Mouse (Mus musculus) cerebral cortex, adult 2 months (tissue): Measurements from ENCODE around the gene Tnfrsf26.

Source experiments
- WGBS: fragments of 180-500 bp; shearing (Covaris S2); methylation state at CpG from one replicate; pipeline ENCODE4 v1.1.7; 2018; 5-methylcytosine and 5-hydroxymethylcytosine counted together

The Tnfrsf26 gene

DNA sequence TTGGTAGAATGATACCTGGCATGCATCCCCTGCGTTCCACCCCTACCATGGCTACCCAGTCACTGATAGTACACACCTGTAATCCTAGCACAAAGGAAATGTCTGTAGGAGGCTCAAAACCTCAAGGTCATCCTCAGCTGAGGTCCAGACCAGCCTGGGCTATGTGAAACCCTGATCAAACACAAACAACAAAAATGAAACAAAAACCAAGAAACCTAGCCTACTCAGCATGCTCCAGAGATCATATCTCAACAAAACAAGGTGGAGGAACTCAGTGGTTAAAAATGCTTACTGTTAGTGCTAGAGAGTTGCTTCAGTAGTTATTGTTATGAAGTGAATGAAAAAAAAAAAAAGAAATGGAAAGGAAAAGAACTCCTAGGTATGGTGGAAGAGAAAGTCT is at the start of gene Tnfrsf26:
Gene Tnfrsf26 (minus strand): TSS at position 183 of the 400 bp plus-strand sequence.
- 95% methylated on average over 1 of the region's 1 CpGs for WGBS

DNA sequence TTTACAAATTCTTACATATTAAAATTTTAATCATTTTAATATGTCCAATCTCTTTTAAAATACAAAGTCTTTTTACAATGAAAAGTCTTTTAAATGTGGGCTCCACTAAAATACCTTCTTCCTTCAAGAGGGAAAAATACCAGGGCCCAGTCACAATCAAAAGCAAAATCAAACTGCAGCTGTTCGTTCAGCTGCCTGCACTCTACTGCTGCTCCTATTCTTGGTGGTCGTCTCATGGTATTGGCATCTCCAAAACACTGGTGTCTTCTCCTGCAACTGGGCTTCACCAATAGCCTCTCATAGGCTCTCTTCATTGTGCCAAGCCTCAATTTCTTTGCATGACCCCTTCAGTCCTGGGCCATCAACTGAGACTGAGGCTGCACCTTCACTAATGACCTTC is 34.9 kb upstream of the Tnfrsf26 start:
- 77% methylated on average over 2 of the region's 2 CpGs for WGBS

DNA sequence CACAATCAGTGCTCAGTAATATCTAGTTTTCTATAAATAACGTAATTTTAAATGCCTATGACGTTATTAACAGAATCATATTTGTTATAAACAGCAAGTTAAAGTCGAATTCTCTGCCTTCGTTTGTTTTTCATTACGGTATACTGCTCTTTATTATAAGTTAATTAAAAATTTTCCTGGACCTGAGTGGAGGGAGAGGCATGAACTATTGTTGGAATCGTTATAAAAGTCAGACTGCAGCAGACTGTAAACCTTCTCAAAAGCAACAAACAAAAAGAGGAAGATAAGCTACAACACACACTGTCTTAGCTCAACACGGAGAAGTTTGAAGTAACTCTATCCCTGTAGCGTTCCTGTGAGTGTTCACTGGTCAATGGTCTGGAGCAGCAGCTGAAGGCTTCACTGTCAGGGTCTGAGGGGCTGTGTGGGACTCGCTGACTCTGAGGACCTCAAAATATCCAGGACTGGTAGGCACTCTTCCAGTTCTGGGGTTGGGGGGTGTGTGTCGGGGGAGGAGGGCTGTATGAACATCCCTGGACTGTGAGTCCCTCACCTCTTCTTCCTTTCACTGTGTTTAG is 21.3 kb upstream of the Tnfrsf26 start:
- 41% methylated on average over 10 of the region's 10 CpGs for WGBS

GRCm38 (mm10) chr7:143649034-143649768 is 20.7 kb upstream of the Tnfrsf26 start, which contains the start of gene Tnfrsf22:
Tnfrsf22 (minus strand) TSS chr7:143649661.
- 4% methylated on average over 39 of the region's 39 CpGs for WGBS

DNA sequence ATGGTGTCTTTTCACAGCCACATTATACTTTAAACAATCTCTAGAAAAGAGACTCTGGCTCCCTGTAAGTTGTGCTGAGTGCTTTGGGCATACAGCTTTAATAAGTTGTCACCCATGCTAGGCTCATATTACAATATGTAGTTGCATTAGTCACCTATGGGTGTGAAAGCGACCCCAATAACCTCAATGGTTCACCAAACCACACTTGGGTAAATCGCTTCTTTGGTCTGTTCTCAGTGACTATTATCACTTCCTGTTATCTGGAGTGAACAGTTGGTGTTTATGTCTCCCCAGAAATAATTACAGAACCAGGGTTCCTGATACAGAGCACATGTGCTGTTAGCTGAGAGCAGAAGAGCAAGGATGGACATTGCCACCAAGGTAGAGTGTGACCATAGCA is 15.4 kb upstream of the Tnfrsf26 start:
- 88% methylated on average over 2 of the region's 2 CpGs for WGBS

DNA sequence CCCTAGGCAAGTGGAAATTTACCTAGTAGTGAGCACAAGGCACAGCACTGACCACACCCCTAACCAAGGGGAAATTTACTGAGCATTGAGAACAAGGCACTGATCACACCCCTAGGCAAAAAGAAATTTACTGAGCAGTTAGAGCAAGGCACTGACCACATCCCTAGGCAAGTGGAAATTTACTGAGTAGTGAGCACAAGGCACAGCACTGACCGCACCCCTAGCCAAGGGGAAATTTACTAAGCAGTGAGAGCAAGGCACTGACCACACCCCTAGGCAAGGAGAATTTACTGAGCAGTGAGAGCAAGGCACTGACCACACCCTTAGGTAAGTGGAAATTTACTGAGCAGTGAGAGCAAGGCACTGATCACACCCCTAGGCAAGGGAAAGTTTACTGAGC is 8.2 kb upstream of the Tnfrsf26 start:
- 97% methylated on average over 1 of the region's 1 CpGs for WGBS

GRCm38 (mm10) chr7:143631503-143631902 is 3.0 kb upstream of the Tnfrsf26 start:
- 75% methylated on average over 2 of the region's 2 CpGs for WGBS

- 41% methylated on average over 1 of the region's 1 CpGs for WGBS
These were observed 979 bp upstream of the Tnfrsf26 start for GRCm38 (mm10) chr7:143629501-143629900.

DNA sequence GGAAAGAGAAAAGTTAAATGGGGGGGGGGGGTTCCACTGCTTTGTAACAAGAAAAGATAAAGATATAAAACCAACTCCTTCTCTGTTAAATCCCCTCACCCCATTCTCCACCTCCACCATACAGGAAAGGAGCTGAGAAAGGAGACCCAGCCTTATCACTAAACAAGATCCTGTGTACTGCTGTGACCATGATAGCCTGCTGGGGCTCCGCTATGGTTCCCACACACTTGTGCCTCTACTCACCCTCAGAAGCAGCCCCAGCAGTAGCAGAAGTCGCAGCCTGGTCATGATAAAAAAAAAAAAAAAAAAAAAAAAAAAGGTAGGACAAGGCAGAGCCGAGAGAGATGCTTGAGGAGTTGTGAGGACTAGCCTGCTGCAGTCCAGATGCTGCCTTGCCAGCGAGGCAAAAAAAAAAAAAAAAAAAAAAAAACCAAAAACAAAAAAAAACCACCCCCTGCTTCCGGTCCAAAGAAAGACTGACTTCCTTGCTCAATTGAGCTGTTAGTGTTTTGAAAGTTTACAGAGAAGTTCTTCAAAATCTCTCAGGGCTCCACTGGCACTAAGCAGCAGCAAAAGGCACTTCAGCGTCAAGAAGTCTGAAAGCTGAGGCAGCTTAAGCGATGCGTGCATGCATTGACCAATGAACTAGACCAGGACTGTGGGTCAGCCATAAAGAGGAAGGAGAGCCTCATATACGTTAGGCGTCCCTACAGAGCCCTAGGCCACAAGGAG is 801 bp downstream of the Tnfrsf26 start:
- WGBS = 69% methylated on average over 10 of the region's 10 CpGs

GRCm38 (mm10) chr7:143626178-143626577 is 2.3 kb downstream of the Tnfrsf26 start:
- 85% methylated on average over 2 of the region's 2 CpGs for WGBS

- WGBS = 76% methylated on average over 5 of the region's 5 CpGs
These were observed 3.4 kb downstream of the Tnfrsf26 start for GRCm38 (mm10) chr7:143625151-143625550.

DNA sequence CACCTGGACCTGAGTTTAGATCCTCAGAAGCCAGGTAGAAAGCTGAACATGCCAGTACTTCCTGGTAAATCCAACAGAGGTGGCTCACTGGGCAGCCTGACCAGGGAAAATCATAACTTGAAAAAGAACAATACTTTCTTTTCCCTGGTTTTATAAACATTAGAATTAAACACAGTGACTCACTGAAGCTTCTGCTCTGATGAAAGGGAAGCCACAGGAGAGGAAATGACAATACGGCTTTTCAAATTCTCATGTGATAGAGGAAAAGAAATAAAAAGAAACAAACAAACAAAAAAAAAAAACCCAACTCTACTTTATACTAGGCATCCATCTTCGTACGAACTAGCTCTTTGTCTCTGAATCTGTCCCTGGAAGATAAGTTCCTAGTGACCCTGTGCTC is 4.0 kb downstream of the Tnfrsf26 start:
- 75% methylated on average over 3 of the region's 3 CpGs for WGBS

GRCm38 (mm10) chr7:143620951-143621350 is 7.6 kb downstream of the Tnfrsf26 start:
- 37% methylated on average over 1 of the region's 1 CpGs for WGBS

GRCm38 (mm10) chr7:143614404-143615135 is 14.0 kb downstream of the Tnfrsf26 start:
- WGBS = 49% methylated on average over 9 of the region's 9 CpGs

DNA sequence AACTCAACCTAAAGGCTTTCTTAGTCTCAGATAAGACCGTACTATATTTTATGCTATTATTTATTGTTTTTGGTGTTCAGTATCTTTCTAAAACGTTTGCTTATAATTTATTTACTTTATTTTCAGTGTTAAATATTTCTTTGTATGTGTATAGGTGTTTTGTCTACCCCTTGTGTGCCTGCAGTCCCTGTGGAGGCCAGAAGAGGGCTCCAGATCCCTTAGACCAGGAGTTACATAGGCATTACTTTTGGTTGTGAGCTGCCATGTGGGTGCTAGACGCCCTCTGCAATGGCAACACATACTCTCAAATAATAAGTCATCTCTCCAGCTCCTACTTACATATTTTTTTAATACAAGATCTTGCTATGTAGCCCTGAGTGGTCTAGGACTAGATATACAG is 16.3 kb downstream of the Tnfrsf26 start:
- 58% methylated on average over 3 of the region's 3 CpGs for WGBS

DNA sequence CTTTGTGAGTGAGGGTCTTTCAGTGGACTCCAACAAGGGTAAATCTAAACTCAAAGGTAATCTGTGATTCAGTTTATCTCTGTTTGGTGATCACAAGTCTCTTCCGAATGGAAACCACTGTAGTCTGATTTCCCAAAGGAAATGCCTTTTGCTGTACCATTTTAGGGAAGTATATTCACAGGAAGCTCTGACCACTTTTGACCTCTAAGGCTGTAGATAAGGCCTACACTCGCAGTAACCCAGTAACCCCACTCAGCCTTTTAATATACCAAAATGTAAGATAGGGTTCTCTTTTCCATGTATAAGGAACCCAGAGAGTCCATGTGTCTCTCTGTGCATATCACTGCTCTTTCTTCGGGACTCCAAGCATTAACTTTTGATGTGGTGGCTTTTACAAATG is 23.2 kb downstream of the Tnfrsf26 start:
- 88% methylated on average over 3 of the region's 3 CpGs for WGBS

- WGBS = 68% methylated on average over 2 of the region's 2 CpGs
These were observed 23.6 kb downstream of the Tnfrsf26 start for GRCm38 (mm10) chr7:143604889-143605288.

GRCm38 (mm10) chr7:143601705-143602104 is 26.8 kb downstream of the Tnfrsf26 start:
- 72% methylated on average over 2 of the region's 2 CpGs for WGBS

GRCm38 (mm10) chr7:143600231-143600740 is 28.2 kb downstream of the Tnfrsf26 start:
- 5% methylated on average over 15 of the region's 15 CpGs for WGBS

DNA sequence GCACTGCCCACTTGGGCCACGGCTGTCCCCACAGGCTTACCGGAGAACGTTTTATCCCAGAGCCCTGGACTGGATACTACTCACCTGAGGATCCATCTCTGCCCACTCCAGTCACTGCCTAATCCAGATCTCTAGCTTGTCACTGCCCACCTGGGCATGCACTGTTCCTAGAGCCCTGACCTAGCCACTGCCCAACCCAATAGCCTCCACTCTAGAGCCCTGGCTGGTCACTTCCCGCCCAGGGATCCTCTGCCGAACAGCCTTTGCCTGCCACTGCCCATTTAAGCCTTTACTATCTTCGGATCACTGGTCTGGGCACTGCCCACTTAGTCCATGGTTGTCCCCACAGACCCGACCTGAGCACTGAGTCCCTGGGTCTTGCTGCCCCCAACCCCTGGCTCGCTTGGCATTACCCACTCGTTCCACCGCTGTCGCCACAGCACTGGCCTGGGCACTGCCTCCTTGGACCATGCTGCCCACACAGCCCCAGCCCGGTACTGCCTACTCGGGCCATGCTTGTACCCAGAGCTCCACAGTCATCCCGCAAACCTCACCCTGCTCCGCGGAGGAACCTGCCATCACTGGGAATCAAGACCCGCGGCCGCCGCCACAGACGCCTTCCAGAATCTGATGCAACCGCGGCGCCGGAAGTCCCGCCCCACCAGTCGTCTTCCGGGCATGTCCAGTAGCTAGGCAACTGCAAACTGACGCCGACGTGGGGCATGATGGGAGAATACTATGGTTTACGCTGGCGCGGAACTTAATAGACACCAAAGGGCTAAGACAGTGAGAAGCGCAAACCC is 28.9 kb downstream of the Tnfrsf26 start, which contains the start of gene Cars:
Gene Cars (minus strand): TSS at position 663 of the 803 bp plus-strand sequence.
- 1% methylated on average over 35 of the region's 35 CpGs for WGBS

DNA sequence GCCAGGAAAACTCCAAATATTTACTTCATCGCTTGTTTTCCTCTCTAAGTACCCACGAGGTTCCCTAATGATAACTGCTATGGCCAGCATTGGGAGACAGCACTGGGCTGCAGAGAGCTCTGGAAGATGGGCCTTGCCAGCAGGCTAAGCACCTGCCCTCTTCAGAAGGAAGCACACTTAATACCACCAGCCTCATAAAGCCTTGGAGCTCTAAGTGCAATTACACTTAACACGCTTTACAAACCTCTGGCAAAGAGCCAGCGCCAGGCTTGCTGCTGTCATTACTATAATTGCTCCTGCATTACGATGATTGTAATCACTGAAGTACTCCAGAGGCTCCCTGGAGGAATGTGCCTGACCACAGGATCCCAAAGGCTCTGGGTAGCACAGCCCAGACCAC is 33.7 kb downstream of the Tnfrsf26 start:
- 54% methylated on average over 5 of the region's 5 CpGs for WGBS
